In genomic region chr7:90200251-90200650, GRCm38 (mm10) we compare ENCODE assay signal across 14 mouse cellular contexts.
DNase-seq lines count a peak whose midpoint lies in the region; ATAC-seq and TF ChIP-seq lines count a peak whose summit lies in the region.
"Had no signal": no experiment of that assay in that cellular context is flagged by ENCODE, and none has a peak within 500 bp of the region (broad histone marks: within the 10 kb centered on the region; RNA-seq: fewer than 3 reads in every experiment).

No protein-coding gene starts in this region.

- no peak overlapping the region for H3K9ac ChIP-seq in liver, adult 2 months (ENCODE audit: low read depth, low read length)
- H3K9ac ChIP-seq in liver, embryonic 11.5 days (ENCODE audit: low read depth, low read length) = no peak overlapping the region
- H3K9ac ChIP-seq: hindbrain, embryonic 14.5 days; liver, embryonic 14.5 days; neural tube, embryonic 15.5 days had no signal

- no peak overlapping the region for H3K4me2 ChIP-seq in liver, embryonic 11.5 days
- H3K4me2 ChIP-seq in myocyte (ENCODE audit: low read depth) = no peak overlapping the region
- H3K4me2 ChIP-seq: hindbrain, embryonic 14.5 days; neural tube, embryonic 15.5 days had no signal

- no peaks in the 10 kb centered on the region for H3K4me1 ChIP-seq in liver, adult 2 months (ENCODE audit: control insufficient read depth, insufficient read depth, low read length)
- H3K4me1 ChIP-seq in liver, embryonic 11.5 days (replicated peaks; ENCODE audit: control insufficient read depth, insufficient read depth, low read length) = peaks cover 3% of the 10 kb centered on the region; the same call in 1 of the 2 replicates
- H3K4me1 ChIP-seq: forebrain, embryonic 10.5 days; neural tube, embryonic 15.5 days had no signal

- H3K4me3 ChIP-seq in liver, adult 2 months (ENCODE audit: insufficient read depth, low read depth, low read length) = no peak overlapping the region
- H3K4me3 ChIP-seq in liver, embryonic 11.5 days (ENCODE audit: low read depth, low read length) = no peak overlapping the region
- H3K4me3 ChIP-seq in myocyte = no peak overlapping the region
- H3K4me3 ChIP-seq: forebrain, embryonic 10.5 days; neural tube, embryonic 15.5 days had no signal

- no peaks in the 10 kb centered on the region; the same call in 1 of the 2 replicates for H3K79me2 ChIP-seq in liver, adult 2 months (ENCODE audit: control insufficient read depth, insufficient read depth, low read length)
- peaks cover 10% of the 10 kb centered on the region for H3K79me2 ChIP-seq in myocyte (ENCODE audit: control insufficient read depth, insufficient read depth)

- ATAC-seq in liver, embryonic 11.5 days (replicated peaks; ENCODE audit: low FRiP score) = no peak

- 66% methylated on average over 5 of the region's 5 CpGs for WGBS in liver, adult 2 months
- WGBS in liver, embryonic 11.5 days = 88% methylated on average over 5 of the region's 5 CpGs

- H3K9me3 ChIP-seq in liver, embryonic 11.5 days (ENCODE audit: control insufficient read depth, low read length) = no peaks in the 10 kb centered on the region
- H3K9me3 ChIP-seq: forebrain, embryonic 10.5 days; neural tube, embryonic 15.5 days had no signal

- peaks cover 51% of the 10 kb centered on the region for H3K36me3 ChIP-seq in liver, adult 2 months (ENCODE audit: control insufficient read depth, insufficient read depth, low read length)
- H3K36me3 ChIP-seq in liver, embryonic 11.5 days (ENCODE audit: control insufficient read depth, insufficient read depth, low read length) = peaks cover 9% of the 10 kb centered on the region; the same call in 1 of the 2 replicates
- H3K36me3 ChIP-seq in myocyte (ENCODE audit: control insufficient read depth, insufficient read depth) = peaks cover 42% of the 10 kb centered on the region

- peak; percentile 21 to 41 for DNase-seq in adrenal gland, postnatal 36 days
- DNase-seq in adrenal gland, postnatal 25 days = no peak
- peak; percentile 37 for DNase-seq in liver, adult 2 months (ENCODE audit: extremely low read depth, low read depth, low spot score)
- DNase-seq in liver, embryonic 11.5 days (ENCODE audit: low spot score) = no peak
- DNase-seq in adipocyte (ENCODE audit: low spot score) = peak; percentile 8
- no peak for DNase-seq in layer of hippocampus, adult 18-20 months (ENCODE audit: low spot score in 2 of 2)
- DNase-seq in kidney, postnatal 4 days = no peak
- DNase-seq: cerebellum, postnatal 25 days; kidney, adult 8-10 months had no signal

- H3K27me3 ChIP-seq in liver, adult 2 months (ENCODE audit: control insufficient read depth, insufficient read depth, low read length) = no peaks in the 10 kb centered on the region
- no peaks in the 10 kb centered on the region for H3K27me3 ChIP-seq in liver, embryonic 11.5 days (replicated peaks; ENCODE audit: control insufficient read depth, insufficient read depth, low read length)
- no peaks in the 10 kb centered on the region for H3K27me3 ChIP-seq in myocyte (ENCODE audit: control insufficient read depth, insufficient read depth, insufficient read length)
- H3K27me3 ChIP-seq: neural tube, embryonic 15.5 days had no signal

- H3ac ChIP-seq in myocyte (ENCODE audit: control insufficient read depth, insufficient read length) = no peak overlapping the region

- TF ChIP-seq POLR2A in liver, adult 2 months (IDR thresholded peaks at IDR 0.05; ENCODE audit: extremely low read depth, insufficient read depth, low read length) = no peak
- TF ChIP-seq POLR2A in myocyte (IDR thresholded peaks at IDR 0.05; ENCODE audit: insufficient read length, low read depth) = no peak

- H3K27ac ChIP-seq in liver, adult 2 months (replicated peaks; ENCODE audit: insufficient read depth, low read depth, low read length) = no peak overlapping the region
- no peak overlapping the region for H3K27ac ChIP-seq in liver, embryonic 11.5 days (ENCODE audit: low read depth, low read length)
- H3K27ac ChIP-seq: forebrain, embryonic 10.5 days; hindbrain, embryonic 14.5 days; liver, embryonic 14.5 days; neural tube, embryonic 15.5 days had no signal

- no peak for TF ChIP-seq CTCF in liver, adult 2 months (IDR thresholded peaks at IDR 0.05; ENCODE audit: low read depth, low read length)

TF ChIP-seq in myocyte, 11 proteins besides CTCF, POLR2A, EP300 and RAD21:
- TF ChIP-seq CEBPB (IDR thresholded peaks at IDR 0.05; ENCODE audit: insufficient read depth, poor library complexity, severe bottlenecking) (peak; percentile 76; the same call in 1 of the 2 replicates), MYOD1 (IDR thresholded peaks at IDR 0.05; ENCODE audit: control insufficient read depth in 1 of 3, insufficient read length in 2 of 3, low read depth in 2 of 3) (no peak)

Comparison
In these comparisons a context has a peak if more than half of its experiments do, and no peak if none do; other contexts are left out.
1. DNase-seq: peak in adrenal gland, postnatal 36 days (2 of 2), liver, adult 2 months (single experiment) and adipocyte (single experiment); none in adrenal gland, postnatal 25 days (single experiment), liver, embryonic 11.5 days (single experiment), layer of hippocampus, adult 18-20 months (0 of 2) and kidney, postnatal 4 days (0 of 2).